ENCODE assay signal across 22 mouse cellular contexts in the genomic region with DNA sequence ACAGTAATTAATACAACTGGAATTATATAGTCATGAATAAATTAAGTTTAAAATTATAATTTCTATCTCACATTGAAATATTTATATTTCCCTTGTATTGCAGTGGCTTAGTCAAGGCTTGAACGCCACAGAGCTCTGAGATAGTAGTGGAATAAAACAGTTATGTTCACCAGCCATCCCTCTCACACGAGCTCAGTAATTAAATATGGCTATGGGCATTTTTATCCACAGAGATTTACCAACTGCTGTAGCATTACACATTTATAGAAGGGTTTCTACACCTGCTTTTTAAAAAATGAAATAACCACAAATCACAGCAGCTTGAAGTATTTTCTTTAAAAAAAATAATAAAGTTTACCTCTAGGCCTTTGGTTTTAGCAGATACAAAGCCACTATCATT.
DNase-seq lines count a peak whose midpoint lies in the region; ATAC-seq and TF ChIP-seq lines count a peak whose summit lies in the region.
"Had no signal": no experiment of that assay in that cellular context is flagged by ENCODE, and none has a peak within 500 bp of the region (broad histone marks: within the 10 kb centered on the region; RNA-seq: fewer than 3 reads in every experiment).

No protein-coding gene starts in this region.

- no peak overlapping the region for H3K9ac ChIP-seq in midbrain, embryonic 11.5 days (ENCODE audit: low read length)
- H3K9ac ChIP-seq in forebrain, embryonic 15.5 days (replicated peaks), result no peak overlapping the region
- no peak overlapping the region for H3K9ac ChIP-seq in hindbrain, postnatal 0 days (replicated peaks; ENCODE audit: low read length)
- H3K9ac ChIP-seq in midbrain, postnatal 0 days (replicated peaks; ENCODE audit: low read length, poor library complexity, severe bottlenecking), result no peak overlapping the region
- no peak overlapping the region for H3K9ac ChIP-seq in heart, embryonic 11.5 days (ENCODE audit: low read depth, low read length)
- H3K9ac ChIP-seq: embryonic facial prominence, embryonic 15.5 days; limb, embryonic 13.5 days; liver, embryonic 12.5 days had no signal

- DNase-seq in midbrain, embryonic 11.5 days (ENCODE audit: low spot score, missing footprints), result peak; percentile 64
- no peak for DNase-seq in midbrain, embryonic 10.5 days (ENCODE audit: low spot score)
- DNase-seq in hindbrain, postnatal 0 days (ENCODE audit: low spot score), result no peak
- no peak for DNase-seq in midbrain, postnatal 0 days (ENCODE audit: low spot score)
- no peak for DNase-seq in heart, postnatal 36 days
- DNase-seq: adrenal gland, adult 8-10 months; cerebellum, adult 9-11 months; gastrocnemius, postnatal 36 days; heart, adult 2 months; kidney, adult 18-20 months; lung, adult 2 months; lung, postnatal 14 days; spleen, adult 18-20 months had no signal

- intact Hi-C loops in heart, postnatal 36 days (cut with DNase I), result no loop called here

- no peak overlapping the region for H3K27ac ChIP-seq in midbrain, embryonic 11.5 days (ENCODE audit: low read depth, low read length)
- no peak overlapping the region for H3K27ac ChIP-seq in midbrain, embryonic 10.5 days (replicated peaks)
- peak overlapping the region; percentile 82 for H3K27ac ChIP-seq in forebrain, embryonic 15.5 days (replicated peaks)
- no peak overlapping the region for H3K27ac ChIP-seq in hindbrain, postnatal 0 days
- H3K27ac ChIP-seq in midbrain, postnatal 0 days (ENCODE audit: low read depth, low read length), result peak overlapping the region; percentile 49
- H3K27ac ChIP-seq in heart, embryonic 11.5 days (ENCODE audit: low read depth, low read length), result no peak overlapping the region
- H3K27ac ChIP-seq: embryonic facial prominence, embryonic 15.5 days; heart, adult 2 months; kidney, postnatal 0 days; limb, embryonic 13.5 days; liver, embryonic 12.5 days had no signal

- TF ChIP-seq CTCF in hindbrain, postnatal 0 days (IDR thresholded peaks at IDR 0.05; ENCODE audit: low read depth), result no peak
- TF ChIP-seq CTCF in midbrain, postnatal 0 days (IDR thresholded peaks at IDR 0.05), result no peak

- H3K4me1 ChIP-seq in midbrain, embryonic 11.5 days (ENCODE audit: control insufficient read depth, insufficient read depth, low read length), result peaks cover 6% of the 10 kb centered on the region; the same call in 1 of the 2 replicates
- peaks cover 13% of the 10 kb centered on the region; the same call in 1 of the 2 replicates for H3K4me1 ChIP-seq in midbrain, embryonic 10.5 days
- H3K4me1 ChIP-seq in forebrain, embryonic 15.5 days, result peaks cover 18% of the 10 kb centered on the region
- H3K4me1 ChIP-seq in hindbrain, postnatal 0 days (ENCODE audit: insufficient read depth, low read length), result no peaks in the 10 kb centered on the region
- peaks cover 5% of the 10 kb centered on the region; the same call in 1 of the 2 replicates for H3K4me1 ChIP-seq in midbrain, postnatal 0 days (ENCODE audit: insufficient read depth, low read length)
- no peaks in the 10 kb centered on the region for H3K4me1 ChIP-seq in heart, embryonic 11.5 days (ENCODE audit: control insufficient read depth, insufficient read depth, low read length)
- H3K4me1 ChIP-seq: embryonic facial prominence, embryonic 15.5 days; limb, embryonic 13.5 days; liver, embryonic 12.5 days had no signal

- 82% methylated on average over 2 of the region's 2 CpGs for WGBS in midbrain, embryonic 11.5 days
- 92% methylated on average over 2 of the region's 2 CpGs for WGBS in midbrain, embryonic 10.5 days
- WGBS in forebrain, embryonic 15.5 days, result 42% methylated on average over 2 of the region's 2 CpGs
- WGBS in hindbrain, postnatal 0 days, result 44% methylated on average over 2 of the region's 2 CpGs
- 35% methylated on average over 2 of the region's 2 CpGs for WGBS in midbrain, postnatal 0 days
- 77% methylated on average over 2 of the region's 2 CpGs for WGBS in heart, embryonic 11.5 days (ENCODE audit: insufficient replicate concordance)

- no peak for ATAC-seq in midbrain, embryonic 11.5 days (ENCODE audit: low FRiP score)
- peak; percentile 46 for ATAC-seq in forebrain, embryonic 15.5 days (replicated peaks)
- ATAC-seq in hindbrain, postnatal 0 days, result peak; percentile 32; the same call in 1 of the 2 replicates
- ATAC-seq in midbrain, postnatal 0 days (ENCODE audit: low FRiP score), result peak; percentile 72
- no peak for ATAC-seq in cerebellum, adult (ENCODE audit: insufficient number of reproducible peaks, low FRiP score, low TSS enrichment)
- no peak for ATAC-seq in heart, embryonic 11.5 days (replicated peaks; ENCODE audit: insufficient number of reproducible peaks, low FRiP score, low TSS enrichment)
- ATAC-seq: activated CD4-positive, CD25-positive, alpha-beta regulatory T cell, adult 4 months; inflammation-experienced regulatory T-cells, adult 6 months; liver, embryonic 12.5 days had no signal

- no peaks in the 10 kb centered on the region for H3K27me3 ChIP-seq in midbrain, embryonic 11.5 days (ENCODE audit: control insufficient read depth, insufficient read depth, low read length)
- H3K27me3 ChIP-seq in midbrain, embryonic 10.5 days (ENCODE audit: low read depth, poor library complexity, severe bottlenecking), result no peaks in the 10 kb centered on the region
- H3K27me3 ChIP-seq in forebrain, embryonic 15.5 days, result no peaks in the 10 kb centered on the region
- H3K27me3 ChIP-seq in hindbrain, postnatal 0 days (ENCODE audit: insufficient read depth, low read length), result no peaks in the 10 kb centered on the region
- H3K27me3 ChIP-seq in midbrain, postnatal 0 days (ENCODE audit: insufficient read depth, low read length), result no peaks in the 10 kb centered on the region
- no peaks in the 10 kb centered on the region for H3K27me3 ChIP-seq in heart, embryonic 11.5 days (ENCODE audit: control insufficient read depth, insufficient read depth, low read length)
- H3K27me3 ChIP-seq: embryonic facial prominence, embryonic 15.5 days; limb, embryonic 13.5 days; liver, embryonic 12.5 days had no signal

- no peak overlapping the region for H3K4me3 ChIP-seq in midbrain, embryonic 11.5 days (ENCODE audit: low read depth, low read length)
- H3K4me3 ChIP-seq in midbrain, embryonic 10.5 days, result no peak overlapping the region
- no peak overlapping the region for H3K4me3 ChIP-seq in forebrain, embryonic 15.5 days
- no peak overlapping the region for H3K4me3 ChIP-seq in hindbrain, postnatal 0 days (ENCODE audit: low read length)
- no peak overlapping the region for H3K4me3 ChIP-seq in midbrain, postnatal 0 days (ENCODE audit: low read depth, low read length)
- H3K4me3 ChIP-seq in heart, embryonic 11.5 days (ENCODE audit: low read depth, low read length), result no peak overlapping the region
- H3K4me3 ChIP-seq: embryonic facial prominence, embryonic 15.5 days; heart, adult 2 months; limb, embryonic 13.5 days; liver, embryonic 12.5 days had no signal

- H3K9me3 ChIP-seq in midbrain, embryonic 11.5 days (ENCODE audit: control insufficient read depth, low read length), result no peaks in the 10 kb centered on the region
- H3K9me3 ChIP-seq in midbrain, embryonic 10.5 days (replicated peaks), result no peaks in the 10 kb centered on the region
- no peaks in the 10 kb centered on the region for H3K9me3 ChIP-seq in forebrain, embryonic 15.5 days
- H3K9me3 ChIP-seq in hindbrain, postnatal 0 days (ENCODE audit: low read length), result no peaks in the 10 kb centered on the region
- no peaks in the 10 kb centered on the region for H3K9me3 ChIP-seq in midbrain, postnatal 0 days (ENCODE audit: low read length)
- H3K9me3 ChIP-seq in heart, embryonic 11.5 days (replicated peaks; ENCODE audit: control insufficient read depth, low read length), result no peaks in the 10 kb centered on the region
- H3K9me3 ChIP-seq: embryonic facial prominence, embryonic 15.5 days; limb, embryonic 13.5 days; liver, embryonic 12.5 days had no signal

- no peaks in the 10 kb centered on the region for H3K36me3 ChIP-seq in midbrain, embryonic 11.5 days (ENCODE audit: control insufficient read depth, insufficient read depth, low read length)
- no peaks in the 10 kb centered on the region for H3K36me3 ChIP-seq in midbrain, embryonic 10.5 days
- H3K36me3 ChIP-seq in forebrain, embryonic 15.5 days, result no peaks in the 10 kb centered on the region
- no peaks in the 10 kb centered on the region for H3K36me3 ChIP-seq in hindbrain, postnatal 0 days (ENCODE audit: insufficient read depth, low read length)
- no peaks in the 10 kb centered on the region for H3K36me3 ChIP-seq in midbrain, postnatal 0 days (ENCODE audit: insufficient read depth, low read length)
- H3K36me3 ChIP-seq in heart, embryonic 11.5 days (ENCODE audit: control insufficient read depth, insufficient read depth, low read length), result no peaks in the 10 kb centered on the region
- H3K36me3 ChIP-seq: embryonic facial prominence, embryonic 15.5 days; limb, embryonic 13.5 days; liver, embryonic 12.5 days had no signal

- no peak overlapping the region for H3K4me2 ChIP-seq in midbrain, embryonic 11.5 days
- H3K4me2 ChIP-seq in forebrain, embryonic 15.5 days (replicated peaks), result no peak overlapping the region
- no peak overlapping the region for H3K4me2 ChIP-seq in hindbrain, postnatal 0 days (ENCODE audit: low read depth, low read length)
- no peak overlapping the region for H3K4me2 ChIP-seq in midbrain, postnatal 0 days (ENCODE audit: low read depth, low read length, poor library complexity, severe bottlenecking)
- H3K4me2 ChIP-seq in heart, embryonic 11.5 days, result no peak overlapping the region
- H3K4me2 ChIP-seq: embryonic facial prominence, embryonic 15.5 days; limb, embryonic 13.5 days; liver, embryonic 12.5 days had no signal

Comparison
In these comparisons a context has a peak if more than half of its experiments do, and no peak if none do; other contexts are left out.
1. ATAC-seq: peak in forebrain, embryonic 15.5 days (single experiment), hindbrain, postnatal 0 days (single experiment) and midbrain, postnatal 0 days (single experiment); none in midbrain, embryonic 11.5 days (single experiment), cerebellum, adult (single experiment) and heart, embryonic 11.5 days (single experiment).
2. H3K27ac ChIP-seq: peak in forebrain, embryonic 15.5 days (single experiment) and midbrain, postnatal 0 days (single experiment); none in midbrain, embryonic 11.5 days (single experiment), midbrain, embryonic 10.5 days (single experiment), hindbrain, postnatal 0 days (single experiment) and heart, embryonic 11.5 days (single experiment).